Mouse (Mus musculus) hematopoietic multipotent progenitor cell, adult 10-12 weeks (in vitro differentiated cells): ENCODE data around the gene Llgl1. TPM values are rescaled to one million over a fixed set of nuclear protein-coding genes. Genes with fewer than 3 reads are reported as not detected.

Experiments
- polyA plus RNA-seq: library from polyadenylated mRNA; stranded (reverse); fragments of >175 nt; gene quantifications from 2 replicates; pipeline ENCODE4 v1.2.3, GENCODE M21; 2012; ENCODE audit warnings: low replicate concordance

Llgl1 gene
- polyA plus RNA-seq: 25.0 and 31.4 TPM in 2 replicates

GRCm38 (mm10) chr11:60699524-60700075, at the start of gene Llgl1:
Llgl1 (plus strand) TSS chr11:60699723.

GRCm38 (mm10) chr11:60726601-60727391, 27.3 kb downstream of the Llgl1 start, which contains the start of gene Flii:
Flii (minus strand) TSS chr11:60727263.

GRCm38 (mm10) chr11:60728260-60728761, 28.8 kb downstream of the Llgl1 start, which contains the start of gene Mief2:
Mief2 (plus strand) TSS chr11:60728398.

Other genes with a start within 250 kb of the Llgl1 start
- gene Drg2, start 245.1 kb upstream of the Llgl1 start, polyA plus RNA-seq: 23.8 and 35.1 TPM in 2 replicates
- 0.10 and 0.21 TPM in 2 replicates for gene Myo15, start 230.4 kb upstream of the Llgl1 start, polyA plus RNA-seq
- 27.0 and 45.4 TPM in 2 replicates for gene Alkbh5, start 163.3 kb upstream of the Llgl1 start, polyA plus RNA-seq
- 56.8 and 278 TPM in 2 replicates for gene Flii, start 27.5 kb downstream of the Llgl1 start, polyA plus RNA-seq
- 31.6 and 47.4 TPM in 2 replicates for gene Mief2, start 28.7 kb downstream of the Llgl1 start, polyA plus RNA-seq
- gene Top3a, start 77.6 kb downstream of the Llgl1 start, polyA plus RNA-seq: 2.6 and 7.7 TPM in 2 replicates
- 3.0 and 4.3 TPM in 2 replicates for gene Smcr8, start 77.8 kb downstream of the Llgl1 start, polyA plus RNA-seq
- 0.80 and 1.1 TPM in 2 replicates for gene Shmt1, start 112.0 kb downstream of the Llgl1 start, polyA plus RNA-seq
- 0.88 and 3.1 TPM in 2 replicates for gene Dhrs7b, start 130.9 kb downstream of the Llgl1 start, polyA plus RNA-seq
- gene Tmem11, start 179.5 kb downstream of the Llgl1 start, polyA plus RNA-seq: 11.3 and 11.7 TPM in 2 replicates
- gene Natd1, start 215.0 kb downstream of the Llgl1 start, polyA plus RNA-seq: 6.7 and 31.1 TPM in 2 replicates
- 66.1 and 127 TPM in 2 replicates for gene Map2k3, start 232.3 kb downstream of the Llgl1 start, polyA plus RNA-seq